Mouse (Mus musculus) midbrain, embryonic 10.5 days (tissue): ENCODE results near the gene Ormdl2. TPM values are rescaled to one million over a fixed set of nuclear protein-coding genes. Genes with fewer than 3 reads are reported as not detected.

Experiments
- DNase-seq: peaks from one replicate; pipeline ENCODE4 v3.0.0-alpha.2; 2017; ENCODE audit warnings: low spot score
- H3K27ac ChIP-seq: fragments of 300-500 bp; sonication (generic); replicated peaks from 2 replicates; pipeline ENCODE4 v1.5.1; 2016; ENCODE audit warnings: mild to moderate bottlenecking
- H3K27me3 ChIP-seq: fragments of 300-500 bp; sonication (generic); 2 replicates; pipeline ENCODE4 v1.6.1; 2016; ENCODE audit warnings: low read depth, mild to moderate bottlenecking; ENCODE audit not compliant: poor library complexity, severe bottlenecking
- H3K36me3 ChIP-seq: fragments of 300-500 bp; sonication (generic); 2 replicates; pipeline ENCODE4 v1.6.1; 2016; ENCODE audit warnings: mild to moderate bottlenecking, moderate library complexity
- H3K4me1 ChIP-seq: fragments of 300-500 bp; sonication (generic); 2 replicates; pipeline ENCODE4 v1.6.1; 2016
- H3K4me3 ChIP-seq: fragments of 300-500 bp; sonication (generic); 2 replicates; pipeline ENCODE4 v1.5.1; 2016; ENCODE audit warnings: mild to moderate bottlenecking, moderate library complexity
- H3K9me3 ChIP-seq: fragments of 300-500 bp; sonication (generic); replicated peaks from 2 replicates; pipeline ENCODE4 v1.6.1; 2016; ENCODE audit warnings: mild to moderate bottlenecking
- WGBS: fragments of 180-500 bp; shearing (Covaris S2); methylation state at CpG from one replicate; pipeline ENCODE4 v1.1.7; 2016; 5-methylcytosine and 5-hydroxymethylcytosine counted together
- polyA plus RNA-seq: library from polyadenylated mRNA; unstranded; fragments of >200 nt; fragmentation: Nextera tagmentation; extraction: Ambion mirVana; gene quantifications from 2 replicates; pipeline ENCODE4 v1.2.1, GENCODE M21; 2016

Ormdl2 gene
- polyA plus RNA-seq, 1 experiment from 2014 or later: 100 TPM

DNA sequence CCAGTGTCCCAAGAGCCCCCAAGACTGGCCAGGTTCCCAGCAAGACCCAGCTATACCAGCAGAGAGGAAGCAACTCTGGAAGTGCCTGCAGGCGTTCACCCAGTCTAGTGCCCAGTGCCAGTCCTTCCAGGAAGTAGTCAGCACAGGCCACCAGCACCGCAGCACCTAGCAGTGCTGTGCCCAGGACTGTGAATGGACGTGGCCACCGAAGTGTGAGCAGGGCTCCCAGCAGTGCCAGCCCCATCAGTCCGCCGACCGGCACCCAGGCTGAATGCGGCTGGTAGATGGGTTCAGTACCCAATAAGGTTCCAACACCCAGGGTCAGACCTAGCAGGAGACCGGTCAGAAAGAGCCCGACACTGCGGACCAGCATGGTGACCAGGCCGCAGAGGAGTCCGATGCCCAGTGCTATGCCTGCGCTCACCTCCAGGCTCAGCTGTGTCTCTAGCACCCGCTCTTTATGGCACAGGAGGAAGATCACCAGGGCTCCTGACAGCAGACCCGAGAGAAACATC lies 19.4 kb downstream of the Ormdl2 start:
- DNase-seq: no peak
- Histone ChIP-seq H3K27ac (no peak overlapping the region), H3K27me3 (no peaks in the 10 kb centered on the region), H3K4me3 (no peak overlapping the region; the same call in 1 of the 2 replicates), H3K36me3 (peaks cover 54% of the 10 kb centered on the region), H3K9me3 (no peaks in the 10 kb centered on the region), H3K4me1 (peaks cover 33% of the 10 kb centered on the region)
- WGBS: 82% methylated on average over 16 of the region's 16 CpGs

DNA sequence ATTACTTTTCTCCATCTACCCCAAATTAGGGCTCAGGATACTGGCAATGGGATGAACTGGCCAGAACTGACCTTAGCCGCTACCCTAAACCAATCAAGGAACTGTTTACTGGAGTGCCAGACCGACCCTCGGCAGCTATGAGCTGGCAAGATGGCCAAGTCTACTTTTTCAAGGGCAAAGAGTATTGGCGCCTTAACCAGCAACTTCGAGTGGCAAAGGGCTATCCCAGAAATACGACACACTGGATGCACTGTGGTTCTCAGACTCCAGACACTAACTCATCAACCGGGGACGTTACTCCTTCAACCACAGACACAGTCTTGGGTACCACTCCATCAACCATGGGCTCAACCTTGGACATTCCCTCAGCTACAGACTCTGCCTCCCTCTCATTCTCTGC lies 22.8 kb downstream of the Ormdl2 start:
- no peaks in the 10 kb centered on the region for H3K27me3 ChIP-seq
- H3K9me3 ChIP-seq: no peaks in the 10 kb centered on the region
- WGBS: 93% methylated on average over 8 of the region's 8 CpGs
- H3K36me3 ChIP-seq: peaks cover 46% of the 10 kb centered on the region
- H3K4me1 ChIP-seq: peaks cover 14% of the 10 kb centered on the region
- no peak for DNase-seq
- H3K4me3 ChIP-seq: no peak overlapping the region
- no peak overlapping the region for H3K27ac ChIP-seq

DNA sequence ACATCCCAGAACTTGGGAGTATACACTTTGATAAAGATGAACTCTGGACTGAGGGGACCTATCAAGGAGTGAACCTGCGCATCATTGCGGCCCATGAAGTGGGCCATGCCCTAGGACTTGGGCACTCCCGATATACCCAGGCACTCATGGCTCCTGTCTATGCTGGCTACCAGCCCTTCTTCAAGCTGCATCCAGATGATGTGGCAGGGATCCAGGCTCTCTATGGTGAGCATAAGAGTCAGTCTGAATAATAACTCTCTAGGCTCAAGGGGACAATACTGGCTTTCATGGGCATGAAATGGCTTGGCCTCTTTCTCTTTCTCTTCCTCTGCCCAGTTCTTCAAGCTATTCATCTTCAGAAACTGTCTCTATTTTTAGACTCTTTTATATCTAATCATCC lies 25.9 kb downstream of the Ormdl2 start:
- Histone ChIP-seq H3K4me1 (peaks cover 4% of the 10 kb centered on the region), H3K4me3 (no peak overlapping the region), H3K9me3 (no peaks in the 10 kb centered on the region), H3K27ac (no peak overlapping the region), H3K27me3 (no peaks in the 10 kb centered on the region), H3K36me3 (peaks cover 30% of the 10 kb centered on the region)
- WGBS: 92% methylated on average over 3 of the region's 3 CpGs
- no peak for DNase-seq

- Histone ChIP-seq H3K4me3 (no peak overlapping the region), H3K4me1 (peaks cover 7% of the 10 kb centered on the region), H3K36me3 (peaks cover 18% of the 10 kb centered on the region), H3K27ac (no peak overlapping the region), H3K9me3 (no peaks in the 10 kb centered on the region), H3K27me3 (no peaks in the 10 kb centered on the region)
- 94% methylated on average over 5 of the region's 5 CpGs for WGBS
- no peak for DNase-seq
Measured at GRCm38 (mm10) chr10:128794391-128794790, 27.1 kb downstream of the Ormdl2 start.

DNA sequence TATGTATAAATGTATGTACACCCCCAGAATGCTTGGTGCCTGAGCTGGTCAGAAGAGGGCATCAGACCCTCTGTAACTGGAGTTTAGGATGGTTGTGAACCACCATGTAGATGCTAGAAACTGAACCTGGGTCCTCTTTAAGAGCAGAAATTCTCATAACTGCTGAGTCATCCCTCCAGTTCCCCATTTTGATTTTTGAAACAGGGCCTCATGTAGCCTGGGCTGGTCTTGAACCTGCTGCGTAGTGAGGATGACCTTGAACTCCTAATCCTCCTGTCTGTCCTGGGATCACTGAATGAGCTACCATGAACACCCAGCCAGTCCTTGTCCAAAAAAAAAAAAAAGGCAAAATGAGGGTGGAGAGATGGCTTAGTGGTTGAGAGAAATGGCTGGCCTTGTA lies 28.2 kb downstream of the Ormdl2 start:
- H3K4me3 ChIP-seq: no peak overlapping the region
- peaks cover 7% of the 10 kb centered on the region for H3K4me1 ChIP-seq
- no peak overlapping the region for H3K27ac ChIP-seq
- H3K27me3 ChIP-seq: no peaks in the 10 kb centered on the region
- no peaks in the 10 kb centered on the region for H3K9me3 ChIP-seq
- peaks cover 7% of the 10 kb centered on the region; the same call in 1 of the 2 replicates for H3K36me3 ChIP-seq
- no peak for DNase-seq
- WGBS: 93% methylated on average over 1 of the region's 1 CpGs

DNA sequence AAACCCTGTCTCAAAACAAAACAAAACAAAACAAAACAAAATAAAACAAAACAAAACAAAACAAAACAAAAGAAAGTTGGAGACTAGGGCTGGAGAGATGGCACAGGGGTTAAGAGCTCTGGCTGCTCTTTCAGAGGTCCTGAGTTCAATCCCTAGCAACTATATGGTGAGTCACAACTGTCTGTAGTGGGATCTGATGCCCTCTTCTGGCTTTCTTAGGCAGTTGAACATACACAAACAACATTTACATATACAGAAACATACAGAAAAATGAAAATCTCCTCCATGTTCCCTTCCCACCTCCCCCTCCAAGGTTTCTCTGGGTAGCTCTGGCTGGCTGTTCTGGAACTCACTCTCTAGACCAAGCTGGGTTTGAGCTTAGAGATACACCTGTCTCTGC lies 29.4 kb downstream of the Ormdl2 start:
- peaks cover 7% of the 10 kb centered on the region for H3K4me1 ChIP-seq
- DNase-seq: no peak
- H3K4me3 ChIP-seq: no peak overlapping the region
- no peak overlapping the region for H3K27ac ChIP-seq
- no peaks in the 10 kb centered on the region for H3K9me3 ChIP-seq
- no peaks in the 10 kb centered on the region for H3K27me3 ChIP-seq
- H3K36me3 ChIP-seq: no peaks in the 10 kb centered on the region

DNA sequence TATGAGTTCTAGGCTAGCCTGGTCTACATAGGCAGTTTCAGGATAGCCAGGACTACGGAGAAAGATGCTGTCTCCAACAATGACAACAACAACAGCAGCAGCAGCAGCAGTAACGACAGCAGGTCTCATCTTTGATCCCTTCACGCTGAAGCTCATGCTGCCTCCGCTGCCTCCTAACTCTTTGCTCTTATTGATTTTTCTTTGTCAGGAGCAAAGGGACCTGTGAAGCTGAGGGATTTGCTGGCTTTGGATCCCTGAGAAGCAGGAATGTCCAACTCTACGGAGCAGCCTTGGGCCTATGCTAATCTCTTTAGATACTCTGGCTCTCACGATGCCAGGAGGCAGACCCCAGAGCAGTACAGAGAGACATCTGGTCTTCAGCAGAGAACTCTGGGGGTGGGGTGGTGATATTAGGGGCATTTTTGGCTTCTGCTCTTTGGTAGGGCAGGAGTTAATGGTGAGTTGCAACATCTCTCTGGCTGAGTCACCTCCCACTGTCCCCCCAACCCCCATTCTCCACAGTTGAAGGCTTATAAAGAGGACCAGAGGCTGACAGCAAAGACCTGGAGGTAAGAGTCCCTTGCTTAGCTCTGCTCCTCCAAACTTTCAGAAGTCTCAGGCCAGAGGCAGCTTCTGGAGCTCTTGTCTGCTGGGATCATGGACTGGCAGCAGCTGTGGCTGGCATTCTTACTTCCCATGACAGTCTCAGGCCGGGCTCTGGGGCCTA lies 30.9 kb downstream of the Ormdl2 start, which contains the start of gene Mmp19:
Gene Mmp19, plus strand, starts transcription at position 513 of the 727 bp plus-strand sequence.
- DNase-seq: no peak
- 64% methylated on average over 7 of the region's 7 CpGs for WGBS
- H3K36me3 ChIP-seq: no peaks in the 10 kb centered on the region
- H3K27me3 ChIP-seq: no peaks in the 10 kb centered on the region
- H3K4me3 ChIP-seq: no peak within 1 kb of the TSS
- H3K9me3 ChIP-seq: no peaks in the 10 kb centered on the region
- H3K27ac ChIP-seq: no peak within 1 kb of the TSS
- peaks cover 7% of the 10 kb centered on the region for H3K4me1 ChIP-seq

DNA sequence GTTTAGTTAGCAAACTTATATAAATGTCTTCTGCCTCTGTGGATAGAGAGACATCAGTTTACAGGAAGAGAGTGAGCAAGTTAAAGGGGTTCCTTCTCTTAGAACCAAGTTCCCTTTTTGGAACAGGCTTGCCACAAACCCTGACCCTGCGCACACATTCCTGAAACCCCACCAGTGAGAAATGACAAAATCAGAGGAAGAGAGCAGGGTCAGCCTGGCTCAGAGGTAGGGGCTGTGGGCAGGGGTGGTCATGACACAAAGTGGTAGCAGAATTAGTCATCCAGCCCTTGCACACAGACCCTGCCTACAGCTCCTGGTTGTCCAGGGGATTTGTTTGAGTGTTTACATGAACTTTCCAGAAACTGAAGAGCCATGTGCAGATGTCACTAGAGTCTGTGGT lies 41.2 kb downstream of the Ormdl2 start:
- H3K4me1 ChIP-seq: peaks cover 7% of the 10 kb centered on the region
- no peak overlapping the region for H3K27ac ChIP-seq
- H3K4me3 ChIP-seq: no peak overlapping the region
- no peak for DNase-seq
- H3K36me3 ChIP-seq: no peaks in the 10 kb centered on the region
- 97% methylated on average over 1 of the region's 1 CpGs for WGBS
- no peaks in the 10 kb centered on the region for H3K27me3 ChIP-seq
- H3K9me3 ChIP-seq: peaks cover 21% of the 10 kb centered on the region

DNA sequence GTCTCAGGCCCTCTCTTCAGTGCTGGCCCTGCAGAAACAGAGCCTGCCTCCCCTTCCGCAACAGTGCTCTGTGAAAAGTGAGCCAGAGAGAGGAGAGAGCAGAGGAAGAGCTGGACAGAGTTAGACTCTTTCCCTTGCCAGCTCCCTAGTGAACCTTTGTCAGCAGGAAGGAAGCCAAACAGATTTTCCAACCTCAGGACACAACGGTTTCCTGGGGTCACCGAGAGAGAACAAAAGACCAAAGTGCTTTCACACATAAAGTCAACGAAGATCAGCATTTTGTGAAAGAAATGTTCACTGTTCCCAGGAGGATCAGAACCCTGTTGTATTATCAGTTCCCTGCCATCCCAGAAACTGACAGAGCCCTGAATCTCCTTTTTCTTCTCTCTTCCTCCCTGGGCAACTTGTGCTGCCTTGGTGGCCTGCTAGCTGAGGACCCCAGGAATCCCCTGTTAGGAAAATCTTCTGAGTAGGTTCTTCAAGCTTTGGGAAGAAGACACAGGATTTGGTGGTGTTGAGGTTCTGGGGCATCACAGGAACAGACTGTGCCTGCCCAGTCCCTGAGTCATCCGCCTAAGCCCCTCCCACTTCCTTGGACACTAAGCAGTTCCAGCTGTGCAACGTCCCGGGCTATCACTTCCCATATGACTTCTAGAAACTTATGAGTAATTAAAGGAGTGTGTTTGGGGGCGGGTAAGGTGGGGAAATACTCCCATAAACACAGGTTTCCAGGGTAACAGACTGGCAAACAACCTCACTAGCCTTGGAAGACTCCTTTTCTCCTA lies 42.2 kb downstream of the Ormdl2 start:
- Histone ChIP-seq H3K27ac (peak overlapping the region; percentile 61; the same call in 1 of the 2 replicates), H3K9me3 (peaks cover 11% of the 10 kb centered on the region), H3K4me3 (no peak overlapping the region), H3K4me1 (peaks cover 7% of the 10 kb centered on the region), H3K36me3 (no peaks in the 10 kb centered on the region), H3K27me3 (no peaks in the 10 kb centered on the region)
- WGBS: 45% methylated on average over 8 of the region's 8 CpGs
- peak; percentile 41 for DNase-seq

- H3K36me3 ChIP-seq: no peaks in the 10 kb centered on the region
- H3K4me1 ChIP-seq: peaks cover 7% of the 10 kb centered on the region
- H3K27ac ChIP-seq: peak overlapping the region; percentile 61; the same call in 1 of the 2 replicates
- WGBS: 89% methylated on average over 2 of the region's 2 CpGs
- H3K9me3 ChIP-seq: peaks cover 4% of the 10 kb centered on the region
- no peak overlapping the region for H3K4me3 ChIP-seq
- H3K27me3 ChIP-seq: no peaks in the 10 kb centered on the region
- DNase-seq: no peak
Measured at GRCm38 (mm10) chr10:128778441-128778840, 43.0 kb downstream of the Ormdl2 start.

- Histone ChIP-seq H3K4me1 (no peaks in the 10 kb centered on the region), H3K27me3 (no peaks in the 10 kb centered on the region), H3K27ac (no peak overlapping the region), H3K36me3 (no peaks in the 10 kb centered on the region), H3K4me3 (no peak overlapping the region), H3K9me3 (no peaks in the 10 kb centered on the region)
- no peak for DNase-seq
- 33% methylated on average over 5 of the region's 5 CpGs for WGBS
Measured at GRCm38 (mm10) chr10:128773685-128774084, 47.8 kb downstream of the Ormdl2 start.

DNA sequence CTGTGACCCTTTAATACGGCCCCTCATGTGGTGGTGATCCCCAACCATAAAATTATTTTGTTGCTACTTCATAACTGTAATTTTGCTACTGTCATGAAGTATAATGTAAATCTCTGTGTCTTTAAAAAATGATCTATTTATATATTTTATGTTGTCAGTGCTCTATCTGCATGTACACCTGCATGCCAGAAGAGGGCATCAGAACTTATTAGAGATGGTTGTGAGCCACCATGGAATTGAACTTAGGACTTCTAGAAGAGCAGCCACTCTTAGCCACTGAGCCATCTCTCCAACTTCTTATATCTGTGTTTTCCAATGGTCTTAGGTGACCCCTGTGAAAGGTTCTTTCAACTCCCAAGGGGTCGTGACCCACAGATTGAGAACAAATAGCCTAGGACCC lies 48.5 kb downstream of the Ormdl2 start:
- no peak for DNase-seq
- no peaks in the 10 kb centered on the region for H3K27me3 ChIP-seq
- no peak overlapping the region for H3K4me3 ChIP-seq
- 80% methylated on average over 2 of the region's 2 CpGs for WGBS
- H3K9me3 ChIP-seq: no peaks in the 10 kb centered on the region
- no peak overlapping the region for H3K27ac ChIP-seq
- peaks cover 5% of the 10 kb centered on the region for H3K36me3 ChIP-seq
- no peaks in the 10 kb centered on the region for H3K4me1 ChIP-seq
